Mouse (Mus musculus) cerebellum, adult 8-10 months (tissue): ENCODE results near the gene Wbp4.

Source experiments
- DNase-seq: peaks from one replicate; pipeline ENCODE4 v3.0.0; 2022

Gene Wbp4

GRCm38 (mm10) chr14:79451681-79452590 is 29.4 kb downstream of the Wbp4 start, which contains the start of gene Kbtbd6:
TSS of gene Kbtbd6 (plus strand) at chr14:79451835.
- peak; percentile 63 for DNase-seq

- DNase-seq: no peak
These were observed 36.2 kb downstream of the Wbp4 start for GRCm38 (mm10) chr14:79445055-79445620.

- no peak for DNase-seq
These were observed 36.7 kb downstream of the Wbp4 start for GRCm38 (mm10) chr14:79444601-79445000.

- no peak for DNase-seq
These were observed 39.9 kb downstream of the Wbp4 start for GRCm38 (mm10) chr14:79441441-79441840.

- no peak for DNase-seq
These were observed 40.7 kb downstream of the Wbp4 start for GRCm38 (mm10) chr14:79440655-79441054.

- no peak for DNase-seq
These were observed 47.3 kb downstream of the Wbp4 start for GRCm38 (mm10) chr14:79434068-79434467.

- peak; percentile 23 for DNase-seq
These were observed 54.5 kb downstream of the Wbp4 start for GRCm38 (mm10) chr14:79426730-79427365.

GRCm38 (mm10) chr14:79425979-79426729 is 55.2 kb downstream of the Wbp4 start, which contains the start of gene Kbtbd7:
TSS of gene Kbtbd7 (plus strand) at chr14:79426511.
- DNase-seq: peak; percentile 87

- DNase-seq: no peak
These were observed 61.1 kb downstream of the Wbp4 start for GRCm38 (mm10) chr14:79420083-79420685.

GRCm38 (mm10) chr14:79413121-79413520 is 68.2 kb downstream of the Wbp4 start:
- no peak for DNase-seq

GRCm38 (mm10) chr14:79410662-79411061 is 70.7 kb downstream of the Wbp4 start:
- no peak for DNase-seq
